Mouse (Mus musculus): ENCODE measurements around the gene Ugt2b1. TPM values are rescaled to one million over a fixed set of nuclear protein-coding genes. Genes with fewer than 3 reads are reported as not detected.

Ugt2b1 gene
- total and polyA plus RNA-seq, 2 experiments from 2014 or later = not detected

DNA sequence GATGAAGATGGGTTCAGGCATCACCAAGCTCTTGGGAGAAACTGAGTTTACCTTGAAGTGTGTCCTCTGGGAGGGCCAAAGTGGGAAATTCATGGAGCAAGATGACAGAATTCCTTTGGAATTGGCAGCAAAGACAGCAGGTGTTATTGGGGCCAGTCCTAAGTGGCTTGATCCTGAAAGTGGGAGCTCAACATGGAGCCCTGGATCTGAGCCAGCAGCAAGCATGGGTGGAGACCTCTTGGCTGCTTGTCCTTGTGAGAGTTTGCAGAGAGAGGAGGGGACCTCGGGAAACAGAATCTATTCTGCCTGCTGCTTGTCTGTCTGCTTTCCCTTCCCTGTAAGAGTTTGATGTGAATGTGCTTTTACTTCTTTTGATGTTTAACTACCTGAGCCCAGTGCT is 54.5 kb downstream of the Ugt2b1 start:
- no peak overlapping the region for H3K27ac ChIP-seq (ENCODE audit: low read depth, low read length)
- 35% methylated on average over 1 of the region's 1 CpGs for WGBS
- no peaks in the 10 kb centered on the region for H3K36me3 ChIP-seq (ENCODE audit: insufficient read depth)
- ATAC-seq (no peak), DNase-seq (no peak)
- H3K4me1 ChIP-seq (ENCODE audit: insufficient read depth) = no peaks in the 10 kb centered on the region
- no peak for TF ChIP-seq CTCF (IDR thresholded peaks at IDR 0.05; ENCODE audit: low read depth)
- H3K9me3 ChIP-seq (ENCODE audit: low read length) = no peaks in the 10 kb centered on the region
- no peak overlapping the region for H3K4me2 ChIP-seq (ENCODE audit: low read depth)
- no peaks in the 10 kb centered on the region for H3K27me3 ChIP-seq (ENCODE audit: insufficient read depth, low read length)
- H3K4me3 ChIP-seq (ENCODE audit: low read depth, low read length) = no peak overlapping the region
- H3K9ac ChIP-seq = no peak overlapping the region

Other genes starting within 250 kb of the Ugt2b1 start
- gene Tmprss11e, start 180.7 kb downstream of the Ugt2b1 start, total RNA-seq (2014; rRNA removed) = 0.14 TPM in 1 of 2 replicates, not detected in the other
- gene Tmprss11e, start 180.7 kb downstream of the Ugt2b1 start, polyA plus RNA-seq (2015; fragmentation: Nextera tagmentation; extraction: Ambion mirVana) = not detected in 2 replicates
- gene Ythdc1, start 122.3 kb downstream of the Ugt2b1 start, total RNA-seq (2014; rRNA removed) = 59.5 and 81.8 TPM in 2 replicates
- gene Ythdc1, start 122.3 kb downstream of the Ugt2b1 start, polyA plus RNA-seq (2015; fragmentation: Nextera tagmentation; extraction: Ambion mirVana) = 20.6 and 28.3 TPM in 2 replicates
- gene Ugt2b34, start 19.6 kb downstream of the Ugt2b1 start, total RNA-seq (2014; rRNA removed) = not detected in 2 replicates
- gene Ugt2b34, start 19.6 kb downstream of the Ugt2b1 start, polyA plus RNA-seq (2015; fragmentation: Nextera tagmentation; extraction: Ambion mirVana) = not detected in 2 replicates
- gene Ugt2b35, start 74.3 kb upstream of the Ugt2b1 start, total RNA-seq (2014; rRNA removed) = not detected in 2 replicates
- gene Ugt2b35, start 74.3 kb upstream of the Ugt2b1 start, polyA plus RNA-seq (2015; fragmentation: Nextera tagmentation; extraction: Ambion mirVana) = not detected in 2 replicates
- gene Ugt2b36, start 166.0 kb upstream of the Ugt2b1 start, total RNA-seq (2014; rRNA removed) = not detected in 2 replicates
- not detected in 2 replicates for gene Ugt2b36, start 166.0 kb upstream of the Ugt2b1 start, polyA plus RNA-seq (2015; fragmentation: Nextera tagmentation; extraction: Ambion mirVana)
- gene Ugt2b5, start 213.8 kb upstream of the Ugt2b1 start, total RNA-seq (2014; rRNA removed) = not detected in 2 replicates
- not detected in 2 replicates for gene Ugt2b5, start 213.8 kb upstream of the Ugt2b1 start, polyA plus RNA-seq (2015; fragmentation: Nextera tagmentation; extraction: Ambion mirVana)

All from forebrain, postnatal 0 days (tissue).